Mouse (Mus musculus) stomach, embryonic 15.5 days (tissue): ENCODE measurements around the gene Zfp11. TPM values are rescaled to one million over a fixed set of nuclear protein-coding genes. Genes with fewer than 3 reads are reported as not detected.
"Not testable (repeated sequence)": the region's sequence is repeated elsewhere in the genome, so short reads cannot be mapped to it uniquely, and the experiment has no call there.

Experiments
- ATAC-seq: fragments of 200-750 bp; cut with Nextera tagmentation; 2 replicates; pipeline ENCODE4 v1.8.0; 2017; ENCODE audit warnings: low read depth, moderate number of reproducible peaks, moderate TSS enrichment; ENCODE audit not compliant: insufficient read depth, low FRiP score
- H3K27ac ChIP-seq: fragments of 300-500 bp; sonication (generic); 2 replicates; pipeline ENCODE4 v1.5.1; 2015; ENCODE audit warnings: mild to moderate bottlenecking, inconsistent platforms
- H3K27me3 ChIP-seq: fragments of 300-500 bp; sonication (generic); replicated peaks from 2 replicates; pipeline ENCODE4 v1.6.1; 2015; ENCODE audit warnings: inconsistent platforms
- H3K36me3 ChIP-seq: fragments of 300-500 bp; sonication (generic); 2 replicates; pipeline ENCODE4 v1.6.1; 2015; ENCODE audit warnings: inconsistent platforms
- H3K4me1 ChIP-seq: fragments of 300-500 bp; sonication (generic); 2 replicates; pipeline ENCODE4 v1.6.1; 2015; ENCODE audit warnings: inconsistent platforms
- H3K4me2 ChIP-seq: fragments of 300-500 bp; sonication (generic); 2 replicates; pipeline ENCODE4 v1.6.1; 2015; ENCODE audit warnings: mild to moderate bottlenecking, inconsistent platforms
- H3K4me3 ChIP-seq: fragments of 300-500 bp; sonication (generic); replicated peaks from 2 replicates; pipeline ENCODE4 v1.5.1; 2015; ENCODE audit warnings: inconsistent platforms
- H3K9ac ChIP-seq: fragments of 300-500 bp; sonication (generic); 2 replicates; pipeline ENCODE4 v1.6.1; 2015; ENCODE audit warnings: inconsistent platforms
- H3K9me3 ChIP-seq: fragments of 300-500 bp; sonication (generic); 2 replicates; pipeline ENCODE4 v1.6.1; 2016; ENCODE audit warnings: inconsistent platforms
- WGBS: fragments of 180-500 bp; shearing (Covaris S2); methylation state at CpG from one replicate; pipeline ENCODE4 v1.1.7; 2015; 5-methylcytosine and 5-hydroxymethylcytosine counted together
- polyA plus RNA-seq: library from polyadenylated mRNA; unstranded; fragments of >200 nt; fragmentation: Nextera tagmentation; extraction: Ambion mirVana; gene quantifications from 2 replicates; pipeline ENCODE4 v1.2.1, GENCODE M21; 2015

The Zfp11 gene
- polyA plus RNA-seq, 1 experiment from 2014 or later = 3.8 TPM

DNA sequence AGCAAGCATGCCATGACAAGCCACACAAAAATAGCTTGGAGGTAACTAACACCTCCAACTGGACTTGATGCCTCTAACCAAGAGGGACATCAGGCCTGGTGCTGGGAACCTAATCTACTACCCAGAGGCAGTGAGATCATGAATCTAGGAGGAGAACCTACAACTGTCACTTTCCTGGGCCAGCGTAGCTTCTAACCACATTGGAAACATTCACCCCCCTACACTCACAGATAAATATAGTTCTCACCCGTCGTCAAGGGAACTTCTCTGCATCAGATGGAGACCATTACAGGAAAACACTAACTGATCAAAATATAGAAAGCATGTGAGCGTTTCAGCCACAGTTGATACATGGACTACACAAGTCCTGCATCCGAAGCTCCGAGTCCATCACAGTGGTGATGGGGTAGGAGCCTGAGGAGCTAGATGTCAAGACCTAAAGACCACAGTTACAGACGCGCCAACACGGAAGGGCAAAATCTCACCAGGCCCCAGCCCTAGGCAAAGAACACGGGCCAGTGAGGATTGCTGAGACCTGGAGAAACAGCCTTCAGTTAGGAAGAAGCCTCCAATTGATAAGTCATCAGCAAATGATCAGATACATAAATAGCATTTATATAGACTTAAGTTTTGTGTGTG is 3.5 kb downstream of the Zfp11 start:
- ATAC-seq = no peak
- Histone ChIP-seq H3K27me3 (no peaks in the 10 kb centered on the region), H3K9me3 (no peaks in the 10 kb centered on the region), H3K4me3 (no peak overlapping the region), H3K4me1 (no peaks in the 10 kb centered on the region), H3K9ac (no peak overlapping the region), H3K36me3 (no peaks in the 10 kb centered on the region), H3K4me2 (no peak overlapping the region), H3K27ac (no peak overlapping the region)
- 87% methylated on average over 10 of the region's 10 CpGs for WGBS

DNA sequence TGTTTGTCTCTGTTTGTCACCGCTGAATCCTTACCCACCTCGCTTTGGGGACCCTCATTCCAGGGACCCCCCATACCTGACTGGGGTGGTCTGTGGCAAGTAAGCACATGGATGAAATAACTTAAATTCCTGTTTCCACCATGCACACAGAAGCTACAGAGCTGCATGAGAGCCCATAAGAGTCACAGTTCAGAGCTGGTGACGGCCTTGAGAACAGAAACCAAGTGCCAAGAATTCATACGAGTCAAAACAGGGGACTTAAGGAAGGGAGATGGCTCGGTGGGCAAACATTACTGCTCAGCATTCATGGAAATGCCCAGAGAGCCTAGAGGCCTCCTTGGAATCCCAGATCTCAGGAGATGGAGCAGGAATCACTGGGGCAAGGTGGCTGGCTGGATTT is 5.8 kb downstream of the Zfp11 start:
- Histone ChIP-seq H3K4me1 (no peaks in the 10 kb centered on the region), H3K9ac (no peak overlapping the region), H3K4me3 (no peak overlapping the region), H3K27me3 (no peaks in the 10 kb centered on the region), H3K4me2 (no peak overlapping the region), H3K9me3 (no peaks in the 10 kb centered on the region), H3K27ac (no peak overlapping the region), H3K36me3 (no peaks in the 10 kb centered on the region; the same call in 1 of the 2 replicates)
- ATAC-seq = no peak
- WGBS = 88% methylated on average over 5 of the region's 5 CpGs

DNA sequence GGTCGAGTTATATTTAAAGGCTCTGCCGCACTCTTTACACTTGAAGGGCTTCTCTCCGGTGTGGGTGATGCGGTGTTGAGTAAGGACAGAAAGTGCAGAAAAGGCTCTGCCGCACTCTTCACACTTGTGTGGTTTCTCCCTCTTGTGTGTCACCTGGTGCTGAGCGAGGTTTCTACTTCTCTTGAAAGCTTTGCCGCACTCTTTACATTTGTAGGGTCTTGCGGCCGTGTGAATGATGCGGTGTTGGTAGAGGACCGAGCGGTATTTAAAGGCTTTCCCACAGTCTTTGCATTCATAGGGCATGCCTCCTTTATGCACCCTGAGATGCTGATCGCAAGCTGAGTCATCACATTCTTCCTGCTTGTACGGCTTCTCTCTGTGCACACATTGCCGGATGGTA is 12.0 kb downstream of the Zfp11 start:
- H3K4me2 ChIP-seq = no peak overlapping the region
- ATAC-seq = no peak
- WGBS = 92% methylated on average over 15 of the region's 15 CpGs
- peaks cover 24% of the 10 kb centered on the region for H3K36me3 ChIP-seq
- no peaks in the 10 kb centered on the region for H3K4me1 ChIP-seq
- H3K9me3 ChIP-seq = no peaks in the 10 kb centered on the region
- H3K27ac ChIP-seq = no peak overlapping the region
- no peaks in the 10 kb centered on the region for H3K27me3 ChIP-seq
- no peak overlapping the region for H3K4me3 ChIP-seq
- H3K9ac ChIP-seq = no peak overlapping the region

DNA sequence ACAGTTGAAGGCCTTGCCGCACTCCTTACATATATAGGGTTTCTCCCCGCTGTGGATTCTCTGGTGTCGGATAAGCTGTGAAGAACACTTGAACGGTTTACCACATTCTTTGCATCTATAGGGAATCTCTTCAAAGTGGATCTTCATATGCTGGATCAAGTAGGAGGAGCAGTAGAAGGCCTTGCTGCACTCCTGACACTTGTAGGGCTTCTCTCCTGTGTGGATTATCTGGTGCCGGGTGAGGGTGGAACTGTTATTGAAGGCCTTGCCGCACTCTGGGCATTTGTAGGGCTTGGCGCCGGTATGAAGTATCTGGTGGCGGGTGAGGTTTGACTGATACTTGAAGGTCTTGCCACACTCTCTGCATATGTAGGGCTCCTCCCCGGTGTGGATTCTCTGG is 12.9 kb downstream of the Zfp11 start:
- Histone ChIP-seq H3K9ac (no peak overlapping the region), H3K4me2 (no peak overlapping the region), H3K4me1 (no peaks in the 10 kb centered on the region), H3K27me3 (no peaks in the 10 kb centered on the region), H3K4me3 (no peak overlapping the region), H3K9me3 (no peaks in the 10 kb centered on the region), H3K27ac (no peak overlapping the region), H3K36me3 (peaks cover 24% of the 10 kb centered on the region)
- no peak for ATAC-seq
- 96% methylated on average over 10 of the region's 10 CpGs for WGBS

DNA sequence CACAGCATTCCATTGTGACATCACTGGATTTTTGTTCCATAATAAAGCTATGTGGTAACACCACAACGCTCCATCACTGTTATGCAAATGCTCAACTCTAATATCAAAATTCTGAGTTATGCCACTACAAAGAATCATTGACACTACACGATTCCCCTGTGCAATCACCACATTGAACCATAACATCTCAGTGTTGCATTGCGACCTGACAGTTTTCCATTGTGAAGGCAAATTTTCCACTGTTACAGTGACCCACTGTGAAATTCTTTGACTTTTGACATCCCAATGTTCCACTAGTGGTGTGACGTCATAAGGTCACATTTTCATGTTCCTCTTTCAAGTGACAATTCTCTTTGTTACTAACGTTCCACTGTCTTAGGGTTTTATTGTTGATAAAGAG is 19.0 kb downstream of the Zfp11 start:
- no peaks in the 10 kb centered on the region for H3K27me3 ChIP-seq
- H3K4me3 ChIP-seq = no peak overlapping the region
- no peak for ATAC-seq
- 86% methylated on average over 5 of the region's 5 CpGs for whole genome bisulfite sequencing
- no peak overlapping the region for H3K4me2 ChIP-seq
- H3K27ac ChIP-seq = no peak overlapping the region
- H3K9ac ChIP-seq = no peak overlapping the region
- H3K36me3 ChIP-seq = no peaks in the 10 kb centered on the region
- H3K4me1 ChIP-seq = no peaks in the 10 kb centered on the region
- H3K9me3 ChIP-seq = no peaks in the 10 kb centered on the region

DNA sequence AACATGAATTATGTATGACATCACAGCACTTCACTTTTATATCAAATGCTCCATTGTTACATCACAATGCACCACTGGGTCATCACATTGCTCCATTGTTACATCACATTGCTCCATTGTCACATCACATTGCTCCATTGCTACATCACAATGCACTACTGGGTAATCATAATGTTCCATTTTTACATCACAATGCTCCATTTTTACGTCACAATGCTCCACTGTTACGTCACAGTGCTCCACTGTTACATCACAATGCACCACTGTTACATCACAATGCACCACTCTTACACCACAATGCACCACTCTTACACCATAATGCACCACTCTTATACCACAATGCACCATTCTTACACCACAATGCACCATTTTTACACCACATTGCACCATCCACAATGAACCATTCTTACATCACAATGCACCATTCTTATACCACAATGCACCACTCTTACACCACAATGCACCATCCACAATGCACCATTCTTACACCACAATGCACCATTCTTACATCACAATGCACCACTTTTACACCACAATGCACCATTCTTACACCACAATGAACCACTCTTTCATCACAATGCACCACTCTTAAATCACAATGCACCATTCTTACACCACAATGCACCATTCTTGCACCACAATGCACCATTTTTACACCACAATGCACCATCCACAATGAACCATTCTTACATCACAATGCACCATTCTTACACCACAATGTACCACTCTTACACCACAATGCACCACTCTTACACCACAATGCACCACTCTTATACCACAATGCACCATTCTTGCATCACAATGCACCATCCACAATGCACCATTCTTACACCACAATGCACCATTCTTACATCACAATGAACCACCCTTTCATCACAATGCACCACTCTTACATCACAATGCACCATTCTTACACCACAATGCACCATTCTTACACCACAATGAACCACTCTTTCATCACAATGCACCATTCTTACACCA is 37.3 kb downstream of the Zfp11 start:
- not testable (repeated sequence) for H3K4me3 ChIP-seq, H3K36me3 ChIP-seq, H3K9ac ChIP-seq, H3K4me2 ChIP-seq, H3K4me1 ChIP-seq, ATAC-seq, H3K27me3 ChIP-seq, H3K27ac ChIP-seq, H3K9me3 ChIP-seq
- 81% methylated on average over 2 of the region's 2 CpGs for WGBS

DNA sequence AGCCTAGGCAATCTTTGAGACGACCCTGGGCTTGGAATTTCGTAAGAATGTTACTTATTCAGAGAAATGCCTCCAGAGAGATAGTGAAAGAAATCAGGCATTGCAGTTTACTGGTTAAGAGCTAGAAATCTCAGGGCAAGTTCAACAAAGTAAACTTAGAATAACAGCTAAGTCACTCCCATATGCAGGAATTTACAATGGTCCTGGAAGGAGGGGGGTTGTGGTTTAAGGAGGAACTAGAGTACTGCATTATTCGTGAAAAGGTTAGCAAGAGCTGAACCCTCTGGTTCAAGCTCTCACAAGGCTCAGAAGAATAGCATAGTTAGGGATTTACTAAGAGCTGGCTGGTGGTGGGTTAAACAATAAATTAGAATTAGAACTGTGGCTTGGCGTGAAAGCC is 43.3 kb downstream of the Zfp11 start:
- H3K9me3 ChIP-seq, H3K27me3 ChIP-seq, H3K36me3 ChIP-seq, H3K27ac ChIP-seq, H3K4me3 ChIP-seq, H3K4me1 ChIP-seq, H3K4me2 ChIP-seq, H3K9ac ChIP-seq, ATAC-seq: not testable (repeated sequence)
- 69% methylated on average over 4 of the region's 4 CpGs for WGBS

DNA sequence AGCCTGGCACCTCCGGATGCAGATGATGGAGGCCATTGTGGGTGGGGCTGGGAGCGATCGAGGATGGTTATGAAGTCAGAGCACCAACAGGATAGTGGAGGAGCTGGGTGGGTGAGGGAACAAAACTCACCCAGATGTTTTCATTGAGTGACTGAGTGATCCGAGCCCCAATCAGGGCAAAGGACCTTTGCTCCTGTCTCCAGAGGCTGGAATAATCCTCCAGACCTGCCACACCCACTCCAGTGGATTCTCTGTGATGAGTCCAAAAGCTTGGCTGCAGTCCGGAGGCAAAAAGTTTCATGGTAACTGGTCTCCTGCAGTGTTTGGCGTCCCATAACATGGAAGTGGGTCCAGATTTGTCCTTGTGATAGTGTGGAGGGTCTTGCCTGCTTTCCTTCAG is 43.8 kb downstream of the Zfp11 start:
- ATAC-seq = no peak

DNA sequence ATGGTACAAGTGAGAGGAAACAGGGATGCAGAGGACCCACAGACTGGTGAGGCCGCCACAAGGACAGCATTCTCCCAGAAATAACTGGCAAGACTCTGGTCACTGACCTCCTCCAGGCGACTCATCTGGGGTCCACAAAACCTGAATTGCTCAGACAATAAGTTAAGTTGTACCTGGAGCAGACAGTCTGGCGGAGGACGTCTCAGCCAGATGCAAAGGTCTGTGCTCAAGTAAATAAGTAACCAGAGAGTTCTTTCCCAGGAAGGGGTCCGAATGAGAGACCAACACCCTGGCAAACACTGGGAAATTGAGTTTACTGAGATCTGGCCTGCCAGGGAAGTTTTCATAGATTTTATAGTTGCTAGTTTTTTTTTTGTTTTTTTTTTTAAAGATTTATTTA is 48.5 kb downstream of the Zfp11 start:
- Histone ChIP-seq H3K4me2 (no peak overlapping the region), H3K4me1 (no peaks in the 10 kb centered on the region), H3K36me3 (no peaks in the 10 kb centered on the region), H3K27me3 (no peaks in the 10 kb centered on the region), H3K9me3 (no peaks in the 10 kb centered on the region), H3K4me3 (no peak overlapping the region), H3K27ac (no peak overlapping the region), H3K9ac (no peak overlapping the region)
- whole genome bisulfite sequencing = 66% methylated on average over 5 of the region's 5 CpGs
- no peak for ATAC-seq

More for the DNA sequence above, 43.8 kb downstream of the Zfp11 start:
- Histone ChIP-seq H3K36me3 (no peaks in the 10 kb centered on the region), H3K9ac (no peak overlapping the region), H3K9me3 (no peaks in the 10 kb centered on the region), H3K27me3 (no peaks in the 10 kb centered on the region), H3K4me3 (no peak overlapping the region), H3K27ac (no peak overlapping the region), H3K4me2 (no peak overlapping the region), H3K4me1 (no peaks in the 10 kb centered on the region)
- WGBS = 89% methylated on average over 6 of the region's 6 CpGs

DNA sequence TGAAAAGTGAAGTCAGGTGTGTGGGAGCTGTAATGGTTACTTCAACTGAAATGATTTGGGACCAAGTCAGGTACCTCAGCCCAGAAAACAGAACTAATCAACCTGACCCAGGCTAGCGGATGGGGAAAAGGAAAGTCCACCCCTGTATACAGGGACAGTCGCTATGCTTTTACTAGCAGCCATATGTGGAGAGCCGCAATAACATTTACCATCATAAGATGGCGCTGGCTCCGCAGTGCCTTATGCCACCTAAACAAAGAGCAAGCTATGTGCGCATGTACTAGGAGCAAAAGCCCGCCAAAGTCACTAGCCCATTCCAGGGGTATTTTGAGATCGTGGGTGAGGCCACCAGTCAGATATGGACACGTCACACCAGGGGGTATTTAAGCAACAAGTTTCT is 49.3 kb downstream of the Zfp11 start:
- WGBS = 61% methylated on average over 9 of the region's 9 CpGs
- not testable (repeated sequence) for ATAC-seq, H3K4me3 ChIP-seq, H3K4me2 ChIP-seq, H3K27me3 ChIP-seq, H3K27ac ChIP-seq, H3K9ac ChIP-seq, H3K36me3 ChIP-seq, H3K4me1 ChIP-seq, H3K9me3 ChIP-seq

DNA sequence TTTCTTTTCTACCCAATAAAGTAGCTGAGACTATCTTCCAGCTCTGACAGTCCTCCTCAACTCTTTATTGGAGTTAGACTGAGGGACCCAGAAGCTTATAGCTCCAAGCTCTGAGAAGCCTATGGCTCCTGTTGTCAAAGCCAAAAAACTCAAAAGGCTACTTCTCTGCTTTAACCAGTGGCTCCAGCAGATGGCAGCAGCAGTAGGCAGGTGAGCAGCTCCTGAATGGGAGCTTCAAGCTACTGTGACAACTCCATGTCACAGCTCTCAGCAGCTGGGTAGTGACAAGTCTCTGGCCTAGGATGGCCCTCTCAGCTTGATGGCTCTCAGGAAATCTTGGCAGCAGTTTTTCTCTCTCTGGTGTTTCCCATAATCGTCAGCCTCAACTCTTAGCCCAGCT is 58.8 kb downstream of the Zfp11 start:
- H3K4me2 ChIP-seq = no peak overlapping the region
- ATAC-seq = no peak
- no peaks in the 10 kb centered on the region for H3K27me3 ChIP-seq
- H3K4me1 ChIP-seq = no peaks in the 10 kb centered on the region
- no peaks in the 10 kb centered on the region for H3K9me3 ChIP-seq
- WGBS = 26% methylated on average over 1 of the region's 1 CpGs
- no peak overlapping the region for H3K9ac ChIP-seq
- H3K4me3 ChIP-seq = no peak overlapping the region
- no peak overlapping the region for H3K27ac ChIP-seq
- H3K36me3 ChIP-seq = no peaks in the 10 kb centered on the region

DNA sequence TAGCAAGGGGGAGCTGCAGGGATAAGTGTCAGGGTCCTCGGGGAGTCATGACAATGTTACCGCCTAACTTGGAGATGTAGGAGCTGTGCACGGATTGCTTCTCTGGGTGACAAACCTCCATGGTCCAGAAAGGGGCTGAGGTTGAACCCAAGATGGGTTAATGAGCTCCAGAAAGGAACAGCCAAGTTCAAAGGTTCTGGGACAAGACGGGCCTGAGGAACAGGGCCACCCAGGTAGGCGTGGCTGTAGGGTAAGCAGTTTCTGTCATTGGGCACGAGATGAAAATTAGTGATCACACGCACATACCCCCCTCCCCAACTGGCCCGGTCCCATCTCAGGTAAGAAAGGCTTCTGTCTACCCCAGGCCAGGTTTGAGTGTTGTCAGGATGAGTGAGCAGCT is 62.4 kb downstream of the Zfp11 start:
- 77% methylated on average over 8 of the region's 8 CpGs for WGBS
- Histone ChIP-seq H3K36me3 (no peaks in the 10 kb centered on the region), H3K9ac (no peak overlapping the region), H3K27me3 (no peaks in the 10 kb centered on the region), H3K9me3 (no peaks in the 10 kb centered on the region), H3K4me1 (no peaks in the 10 kb centered on the region), H3K27ac (no peak overlapping the region), H3K4me2 (no peak overlapping the region), H3K4me3 (no peak overlapping the region)
- no peak for ATAC-seq
